Mouse (Mus musculus): ENCODE measurements around the gene Vdac2.

Vdac2 gene

DNA sequence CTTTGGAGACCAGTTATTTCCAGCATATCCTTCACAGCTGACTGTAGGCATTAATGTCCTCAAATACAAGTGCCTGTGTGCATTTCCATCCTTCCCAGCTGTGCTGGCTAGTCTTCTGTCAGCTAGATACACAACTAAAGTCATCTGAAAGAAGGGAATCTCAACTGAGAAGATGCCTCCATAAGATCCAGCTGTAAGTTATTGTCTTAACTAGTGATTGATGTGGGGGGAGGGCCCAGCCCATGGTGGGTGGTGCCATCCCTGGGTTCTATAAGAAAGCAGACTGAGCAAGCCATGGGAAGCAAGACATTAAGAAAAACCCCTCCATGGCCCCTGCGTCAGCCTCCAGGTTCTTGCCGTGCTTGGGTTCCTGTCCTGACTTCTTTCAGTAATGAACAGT lies at the start of gene Vdac2:
Vdac2 (plus strand) TSS at position 301 of the 400 bp plus-strand sequence.
- no peak for DNase-seq (ENCODE audit: low spot score in 2 of 2)

DNA sequence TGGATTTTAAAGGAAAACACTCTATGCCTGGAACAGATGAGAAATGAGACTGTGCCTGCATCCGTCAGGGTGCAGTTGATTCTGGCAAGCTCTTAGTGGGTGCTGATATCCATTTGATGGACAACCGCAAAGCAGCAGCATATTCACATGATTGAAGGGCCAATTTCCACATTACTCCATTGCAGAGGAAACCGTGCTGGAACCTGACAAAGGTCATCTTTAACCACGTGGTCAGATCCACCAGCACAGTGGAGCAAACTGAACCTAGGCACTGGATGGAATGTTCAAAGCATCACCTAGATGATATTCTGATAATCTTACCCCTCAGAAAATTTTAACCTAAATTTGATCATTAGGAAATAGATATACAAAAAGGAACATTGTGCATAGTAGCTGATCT lies 48.8 kb upstream of the Vdac2 start:
- no peak for DNase-seq (ENCODE audit: low spot score in 2 of 2)

DNA sequence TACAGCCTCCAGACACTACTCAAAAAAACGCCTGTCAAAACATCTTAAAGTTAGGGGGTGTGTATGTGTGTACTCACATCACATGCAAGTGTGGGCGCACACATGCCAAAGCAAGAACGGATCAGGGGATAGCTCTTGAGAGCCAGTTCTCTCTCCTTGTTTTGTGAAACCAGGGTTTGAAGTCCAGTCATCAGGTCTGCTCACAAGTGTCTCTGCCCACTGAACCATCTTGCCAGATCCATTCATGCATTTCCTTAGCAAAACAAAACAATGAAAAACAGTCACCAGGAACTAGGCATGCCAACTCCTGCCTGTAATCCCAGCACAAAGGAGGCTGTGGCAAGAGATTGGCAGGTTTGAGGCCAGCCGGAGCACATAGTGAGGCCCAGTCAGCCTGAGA lies 38.5 kb upstream of the Vdac2 start:
- no peak for DNase-seq (ENCODE audit: low spot score in 2 of 2)

DNA sequence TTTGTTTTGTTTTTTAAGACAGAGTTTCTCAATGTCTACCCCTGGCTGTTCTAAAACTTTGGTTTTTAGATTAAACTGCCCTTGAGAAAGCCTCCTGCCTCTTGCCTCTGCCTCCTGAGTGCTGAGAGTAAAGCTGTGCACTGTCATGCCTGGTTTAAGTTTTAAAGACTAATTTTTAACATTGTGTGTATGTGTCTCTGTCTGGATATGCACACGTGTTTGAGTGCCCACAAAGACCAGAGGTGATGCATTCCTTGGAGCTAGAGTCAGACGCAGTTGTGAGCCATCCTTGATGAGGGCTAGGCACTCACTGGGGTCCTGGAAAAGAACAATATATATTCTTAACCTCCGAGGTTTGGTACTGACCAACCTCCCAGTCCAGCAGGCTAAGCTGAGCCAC lies 37.7 kb upstream of the Vdac2 start:
- no peak for DNase-seq (ENCODE audit: low spot score in 2 of 2)

DNA sequence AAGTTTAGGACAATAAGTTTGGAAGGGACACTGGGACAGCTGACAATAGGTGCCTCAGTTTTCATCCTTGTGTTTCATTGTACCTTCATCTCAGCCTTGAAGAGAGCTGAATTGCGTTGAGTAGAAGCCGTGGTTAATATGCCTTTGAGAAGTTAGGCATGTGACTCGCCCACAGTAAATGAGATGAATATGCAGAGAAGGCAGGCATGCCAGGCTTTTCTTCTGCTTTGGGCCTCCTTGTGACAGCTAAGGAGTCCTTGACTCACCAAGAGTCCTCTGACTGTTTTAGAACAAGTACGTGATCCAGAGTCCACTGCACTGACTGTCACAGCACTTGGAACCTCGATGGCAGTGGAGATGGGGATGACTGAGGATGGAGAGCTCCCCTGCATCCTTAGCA lies 36.9 kb upstream of the Vdac2 start:
- no peak for DNase-seq (ENCODE audit: low spot score in 2 of 2)

DNA sequence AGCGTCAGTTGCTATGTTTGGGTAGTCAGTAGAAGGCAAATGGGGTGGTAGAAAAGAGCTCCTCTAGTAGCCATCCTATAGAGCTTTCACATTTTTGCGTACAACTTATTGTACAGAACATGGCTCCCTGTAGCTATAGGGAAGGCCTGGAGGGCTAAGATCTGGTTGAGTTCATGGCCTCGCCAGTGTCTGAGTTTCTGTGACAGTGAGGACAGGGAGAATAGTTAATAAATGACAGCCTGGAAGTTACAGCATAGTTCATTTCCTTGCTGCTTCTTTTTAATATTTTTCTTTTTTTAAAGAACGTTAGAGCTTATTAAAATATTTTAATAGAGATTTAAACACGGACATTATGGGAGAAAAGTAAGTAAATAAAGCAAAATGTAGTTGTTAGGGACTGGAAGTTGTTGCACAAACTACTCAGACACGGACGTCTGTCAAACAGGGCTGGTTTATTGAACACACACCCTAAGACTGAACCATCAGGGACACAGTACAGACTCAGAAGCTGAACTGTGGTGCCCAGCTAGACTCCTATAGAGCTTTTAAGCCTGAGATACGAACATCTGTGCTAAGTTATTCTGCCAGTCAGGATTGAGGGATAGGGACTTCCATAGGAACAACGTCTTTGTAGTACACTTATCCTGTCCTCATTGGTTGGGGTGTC lies 34.3 kb upstream of the Vdac2 start:
- no peak for DNase-seq (ENCODE audit: low spot score in 2 of 2)

DNA sequence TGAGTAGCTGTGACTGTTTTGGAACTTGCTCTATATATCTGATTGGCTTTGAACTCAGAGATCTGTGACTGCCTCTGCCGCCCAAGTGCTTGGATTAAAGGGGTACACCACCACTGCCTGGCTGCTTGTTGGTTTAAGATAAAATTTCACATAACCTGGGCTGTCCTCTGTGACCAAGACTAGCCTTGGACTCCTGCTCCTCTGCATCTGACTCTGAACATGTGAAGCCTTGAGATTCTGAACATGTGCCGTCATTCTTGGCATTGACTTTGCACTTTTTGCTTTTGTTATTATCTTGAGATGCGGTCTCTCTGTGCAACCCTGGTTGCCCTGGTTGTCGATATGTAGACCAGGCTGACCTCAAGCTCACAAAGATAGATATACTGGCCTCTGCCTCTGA lies 33.3 kb upstream of the Vdac2 start:
- no peak for DNase-seq (ENCODE audit: low spot score in 2 of 2)

DNA sequence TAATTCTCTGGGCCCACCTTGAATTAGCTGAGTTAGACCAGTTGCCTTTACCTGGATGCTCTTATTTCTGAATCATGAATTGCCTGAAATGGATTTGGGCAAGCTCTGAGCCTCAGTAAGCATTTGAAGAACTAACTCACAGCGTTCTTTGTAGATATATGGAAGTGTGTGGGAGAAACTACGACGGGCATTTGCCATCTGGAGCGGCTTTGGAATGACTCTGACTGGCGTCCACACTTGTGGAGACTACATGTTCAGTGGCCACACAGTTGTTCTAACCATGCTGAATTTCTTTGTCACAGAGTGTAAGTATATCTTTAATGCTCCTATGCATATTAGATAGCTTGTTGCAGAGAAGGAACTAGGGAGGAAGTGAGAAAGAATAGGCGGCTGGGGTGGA lies 32.8 kb upstream of the Vdac2 start:
- no peak for DNase-seq (ENCODE audit: low spot score in 2 of 2)

DNA sequence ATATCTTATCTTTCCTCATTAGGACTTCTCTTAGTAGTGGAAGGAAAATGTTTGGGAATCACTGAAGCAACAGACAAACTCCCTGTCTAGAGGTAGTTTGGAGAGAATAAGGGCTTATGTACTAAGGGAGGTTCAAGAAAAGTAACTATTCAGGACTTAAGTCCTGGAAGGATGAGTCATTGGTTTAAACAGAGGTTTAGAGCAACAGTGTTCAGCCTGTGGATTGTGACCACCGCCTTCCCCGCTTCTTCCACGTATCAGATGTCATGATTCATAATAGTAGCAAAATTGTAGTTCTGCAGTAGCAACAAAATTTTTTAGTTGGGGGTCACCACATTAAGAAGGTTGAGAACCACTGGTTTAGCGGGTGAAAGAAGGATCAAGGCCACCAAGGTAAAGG lies 24.4 kb upstream of the Vdac2 start:
- DNase-seq (ENCODE audit: low spot score in 2 of 2) = no peak

DNA sequence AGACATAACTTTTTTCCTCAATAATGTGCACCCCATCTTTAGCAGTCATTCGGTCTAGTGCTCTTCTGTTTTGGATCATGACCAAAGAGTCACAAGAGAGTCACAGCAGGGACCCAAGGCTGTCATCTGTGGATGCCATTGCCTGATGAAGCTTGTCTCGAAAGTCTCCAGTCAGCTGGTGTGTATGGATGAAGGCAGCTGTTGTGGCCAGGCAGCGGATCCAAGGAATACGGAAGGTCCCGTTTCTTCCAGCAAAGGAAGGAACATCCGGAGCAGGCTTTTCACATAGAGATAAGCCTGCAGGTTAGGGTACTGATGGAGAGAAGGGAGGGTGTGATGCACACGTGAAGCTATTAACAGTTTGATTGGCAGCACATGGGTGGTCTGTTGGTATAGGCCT lies 23.4 kb upstream of the Vdac2 start:
- DNase-seq (ENCODE audit: low spot score in 2 of 2) = no peak

DNA sequence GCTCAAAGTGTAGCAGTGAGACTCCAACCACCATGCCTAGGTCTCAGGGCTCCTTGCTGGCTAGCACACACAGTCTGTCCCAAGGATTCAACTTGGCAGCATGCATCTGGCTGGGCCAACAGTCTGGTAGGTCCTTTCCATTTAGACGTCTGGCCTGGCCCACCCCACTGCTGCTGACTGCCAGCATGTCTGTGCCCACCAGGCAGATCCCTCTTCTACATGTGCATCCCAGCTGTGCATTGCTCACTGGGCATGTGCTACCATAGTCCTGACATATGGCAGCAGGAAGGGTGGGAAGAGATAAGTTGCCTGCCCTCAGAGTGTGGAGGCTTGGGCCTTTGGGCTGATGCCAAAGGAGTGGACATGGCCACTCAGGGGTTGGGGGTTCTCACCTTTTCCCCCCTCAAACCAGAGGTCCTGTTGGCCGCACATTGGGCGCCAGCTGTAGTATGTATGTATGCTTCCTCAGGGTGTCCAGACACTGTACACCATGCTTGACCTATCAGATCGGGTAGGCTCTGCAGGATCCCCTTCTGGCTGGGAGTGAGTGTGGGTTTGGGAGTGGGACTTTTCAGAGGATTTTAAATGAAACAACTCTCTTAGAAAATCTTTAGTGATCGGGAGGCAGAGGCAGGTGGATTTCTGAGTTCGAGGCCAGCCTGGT lies 22.4 kb upstream of the Vdac2 start:
- DNase-seq (ENCODE audit: low spot score in 2 of 2) = peak in 1 of 2 experiments; percentile 51

DNA sequence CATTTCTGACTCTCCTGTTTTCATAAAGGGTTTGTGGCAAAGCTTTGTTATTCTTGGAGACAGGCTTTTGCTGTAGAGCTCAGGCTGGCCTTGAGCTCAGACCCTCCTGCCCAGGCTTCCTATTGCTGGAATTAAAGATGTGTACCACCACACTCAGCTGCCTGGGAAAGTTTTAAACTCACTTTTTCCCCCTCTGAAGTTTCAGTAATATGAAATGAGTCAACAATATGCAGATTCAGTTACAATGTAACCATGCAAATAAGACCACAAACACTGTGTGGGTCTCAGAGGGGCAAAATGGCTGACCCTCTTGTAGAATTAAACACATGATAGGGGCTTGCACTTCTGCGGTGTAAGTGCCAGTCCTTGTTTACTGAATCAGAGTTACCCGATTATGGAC lies 18.8 kb upstream of the Vdac2 start:
- DNase-seq (ENCODE audit: low spot score in 2 of 2) = no peak

DNA sequence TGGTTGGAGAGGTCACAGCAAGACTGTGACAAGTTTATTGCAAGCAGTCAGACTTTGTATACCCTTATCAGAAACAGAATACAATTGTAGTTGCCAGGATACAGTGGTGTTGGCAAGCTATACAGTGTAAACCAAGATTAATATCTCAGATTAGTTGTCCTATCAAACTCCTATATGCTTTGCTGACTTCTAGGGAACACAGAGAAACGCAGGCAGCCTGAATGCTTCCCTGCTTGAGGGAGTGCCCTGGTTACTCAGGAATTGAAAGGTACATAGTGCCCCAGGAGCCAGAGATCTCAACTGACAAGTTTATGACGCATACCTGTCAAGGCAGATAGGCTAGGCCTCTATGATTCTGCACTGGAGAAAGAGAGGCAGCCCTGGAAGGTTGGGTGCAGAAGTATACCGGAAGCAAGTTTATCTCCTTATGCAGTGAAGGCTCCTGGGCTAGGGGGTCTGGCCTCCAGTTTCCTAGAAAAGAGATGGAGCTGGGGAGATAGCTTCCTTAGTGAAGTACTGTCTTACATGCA lies 18.3 kb upstream of the Vdac2 start:
- DNase-seq (ENCODE audit: low spot score in 2 of 2) = no peak

DNA sequence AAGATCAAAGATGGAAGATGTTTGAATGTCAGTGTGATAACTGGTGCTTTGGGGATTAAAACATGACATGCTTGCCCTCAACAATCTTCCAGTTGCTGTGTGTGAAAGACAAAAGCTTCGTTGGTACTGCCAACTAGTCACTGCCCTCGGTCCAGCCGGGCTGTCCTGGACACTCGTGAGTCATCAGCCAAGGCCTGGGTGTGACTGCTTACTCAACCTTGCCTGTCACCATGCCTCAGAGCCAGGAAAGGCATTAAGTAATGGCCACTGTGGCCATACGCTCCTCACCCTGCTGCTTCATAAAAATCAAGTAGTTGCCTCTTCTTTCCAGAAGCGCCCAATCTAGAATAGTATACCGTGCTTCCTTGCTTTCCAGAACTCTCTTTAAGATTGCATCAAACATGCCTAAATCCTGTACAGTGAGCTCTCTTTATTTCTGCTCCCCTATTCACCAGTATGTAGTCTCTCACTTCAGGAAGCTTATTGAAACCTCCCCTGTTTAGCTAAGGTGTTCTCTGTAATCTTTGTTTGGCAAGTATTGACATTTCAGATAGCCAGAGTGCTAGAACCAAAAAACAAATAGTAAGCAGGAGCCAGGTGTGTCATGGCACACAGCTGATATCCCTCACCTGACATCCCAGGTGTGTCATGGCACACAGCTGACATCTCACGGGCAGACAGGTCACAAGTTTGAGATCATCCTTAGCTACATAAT lies 16.7 kb upstream of the Vdac2 start:
- DNase-seq (ENCODE audit: low spot score in 2 of 2) = no peak

DNA sequence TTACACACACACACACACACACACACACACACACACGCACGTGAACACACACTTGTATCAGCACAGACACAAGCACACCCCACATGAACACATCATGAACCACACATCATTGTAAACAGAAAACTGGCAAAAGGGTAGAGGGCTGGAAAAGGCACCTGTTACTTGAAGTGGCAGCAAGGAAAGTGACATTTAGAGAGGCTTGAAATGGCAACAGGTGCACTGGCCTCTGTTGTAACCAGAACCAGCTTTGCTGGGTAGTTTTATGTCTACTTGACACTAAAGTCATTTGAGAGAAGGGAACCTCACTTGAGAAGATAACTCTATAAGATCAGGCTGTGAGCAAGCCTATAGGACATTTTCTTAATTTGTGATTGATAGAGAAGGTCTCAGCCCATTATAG lies 15.6 kb upstream of the Vdac2 start:
- no peak for DNase-seq (ENCODE audit: low spot score in 2 of 2)

DNA sequence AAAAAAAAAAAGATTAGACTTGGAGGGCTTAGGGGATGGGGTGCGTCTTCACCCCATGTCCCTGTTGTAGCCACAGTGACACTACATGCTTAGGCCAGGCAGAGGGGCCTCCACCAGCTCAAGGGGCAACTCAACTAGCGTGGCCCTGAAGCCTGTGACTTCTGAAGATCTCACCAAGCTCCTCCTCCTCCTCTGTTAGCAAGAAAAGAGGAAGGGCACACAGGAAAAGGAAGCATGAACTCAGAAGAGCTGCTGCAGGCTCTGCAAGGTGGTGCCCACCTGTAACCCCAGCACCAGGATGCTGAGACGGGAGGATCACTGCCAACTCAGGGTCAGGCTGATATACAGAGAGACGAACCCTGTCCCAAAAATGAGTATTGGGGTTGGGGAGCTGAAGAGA lies 13.7 kb upstream of the Vdac2 start:
- no peak for DNase-seq (ENCODE audit: low spot score in 2 of 2)

DNA sequence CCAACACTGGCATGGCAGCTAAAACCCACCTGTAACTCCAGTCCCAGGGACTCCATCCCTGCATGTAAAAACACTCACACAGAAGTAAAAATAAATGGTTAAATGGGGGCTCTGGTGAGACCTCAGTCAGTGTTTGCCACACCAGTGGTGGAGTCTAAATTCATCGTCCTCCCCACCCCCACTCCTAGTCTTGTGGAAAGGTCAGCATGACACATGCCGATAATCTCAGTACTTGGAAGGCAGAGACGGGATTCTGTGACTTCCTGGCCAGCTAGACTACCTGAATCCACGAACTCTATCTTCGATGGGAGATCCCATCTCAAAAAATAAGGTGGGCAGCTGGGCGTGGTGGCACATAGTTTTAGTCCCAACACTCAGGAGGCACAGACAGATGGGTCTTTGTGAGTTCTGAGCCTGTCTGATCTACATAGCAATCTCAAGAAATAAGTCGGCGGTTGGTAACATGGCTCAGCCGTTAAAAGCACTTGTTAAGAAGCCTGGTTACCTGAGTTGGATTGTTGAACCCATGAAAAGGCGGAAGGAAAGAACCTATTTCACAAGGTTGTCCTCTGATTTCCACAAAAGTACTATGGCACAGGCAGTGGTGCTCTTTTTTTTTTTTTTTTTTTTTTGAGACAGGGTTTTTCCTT lies 13.2 kb upstream of the Vdac2 start:
- DNase-seq (ENCODE audit: low spot score in 2 of 2) = no peak

DNA sequence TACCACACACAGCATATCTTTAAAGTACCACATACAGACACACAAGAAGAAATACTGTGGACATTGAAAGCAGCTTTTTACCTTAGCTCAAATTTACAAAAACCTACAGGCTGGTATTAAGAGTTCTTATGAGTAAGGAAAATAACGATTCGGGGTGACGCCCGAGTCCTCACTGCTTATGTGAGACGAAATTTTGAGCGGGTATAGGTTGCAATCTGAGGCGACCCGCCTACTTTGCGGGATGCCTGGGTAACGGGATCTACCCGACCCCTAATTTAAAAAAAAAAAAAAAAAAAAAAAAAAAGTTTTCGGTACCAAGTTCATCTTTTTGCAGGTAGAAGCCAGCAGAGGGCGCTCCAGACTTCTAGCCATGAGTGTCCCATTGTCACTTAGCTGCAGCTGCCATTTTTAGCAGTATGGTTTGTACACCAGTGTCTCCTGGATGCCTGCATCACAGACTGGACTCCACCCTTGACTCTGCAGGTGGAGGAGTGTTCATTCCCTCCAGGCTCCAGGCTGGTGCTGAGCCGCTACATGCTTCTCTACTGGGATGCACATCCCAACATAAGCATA lies 12.4 kb upstream of the Vdac2 start:
- peak; percentile 80 to 92 for DNase-seq (ENCODE audit: low spot score in 2 of 2)

DNA sequence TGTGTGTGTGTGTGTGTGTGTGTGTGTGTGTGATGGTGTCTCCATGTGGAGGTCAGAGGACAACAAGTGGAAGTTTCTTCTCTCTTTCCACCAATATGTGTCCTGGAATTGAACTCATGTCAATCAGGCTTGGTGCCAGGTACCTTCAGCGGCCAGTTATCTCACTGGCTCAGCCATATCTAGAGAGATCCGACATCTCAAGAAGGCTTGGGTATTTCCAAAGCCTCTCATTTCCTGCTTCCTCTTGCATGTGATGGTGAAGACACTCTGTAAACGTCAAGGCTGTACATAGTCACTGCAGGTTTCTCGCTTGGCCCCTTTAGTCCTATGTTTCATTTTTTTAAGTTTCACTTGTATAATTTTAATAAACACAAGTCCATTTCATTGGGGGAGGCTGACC lies 11.8 kb upstream of the Vdac2 start:
- DNase-seq (ENCODE audit: low spot score in 2 of 2) = no peak

DNA sequence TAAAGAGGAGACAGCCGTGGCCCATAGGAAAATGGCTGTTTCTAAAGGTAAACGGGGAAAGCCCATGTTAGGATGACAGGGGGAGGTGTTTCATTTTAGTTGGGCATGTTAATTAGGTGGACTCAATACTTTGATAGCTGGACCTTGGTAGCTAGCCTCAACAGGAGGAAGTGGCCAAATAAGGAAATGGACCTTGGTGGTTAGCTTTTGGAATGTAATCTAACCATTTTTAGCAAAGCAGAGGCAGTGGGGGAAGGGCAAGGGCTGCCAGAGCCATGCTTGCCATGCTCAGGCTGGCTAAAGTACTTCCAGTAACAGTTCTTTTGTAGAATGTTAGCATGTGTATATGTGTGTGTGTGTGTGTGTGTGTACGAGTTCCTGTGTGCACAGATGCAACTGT lies 11.2 kb upstream of the Vdac2 start:
- no peak for DNase-seq (ENCODE audit: low spot score in 2 of 2)

DNA sequence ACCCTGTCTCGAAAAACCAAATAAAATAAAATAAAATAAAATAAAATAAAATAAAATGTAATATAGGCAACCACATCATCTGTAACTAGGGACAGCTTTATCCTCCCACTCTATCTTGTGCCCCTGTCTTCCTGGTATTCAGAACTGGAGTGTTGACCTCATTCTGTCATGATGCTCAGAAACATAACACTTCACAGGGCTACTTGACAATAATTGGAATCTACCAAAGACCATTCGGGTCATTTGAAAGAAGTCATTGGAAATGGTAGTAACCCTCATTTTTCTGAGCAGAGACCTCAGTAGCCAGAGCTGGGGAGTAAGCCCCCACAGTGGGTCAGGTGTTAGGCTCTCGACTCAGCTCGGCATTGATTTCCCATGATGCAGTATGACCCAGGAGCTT lies 10.4 kb upstream of the Vdac2 start:
- DNase-seq (ENCODE audit: low spot score in 2 of 2) = no peak

DNA sequence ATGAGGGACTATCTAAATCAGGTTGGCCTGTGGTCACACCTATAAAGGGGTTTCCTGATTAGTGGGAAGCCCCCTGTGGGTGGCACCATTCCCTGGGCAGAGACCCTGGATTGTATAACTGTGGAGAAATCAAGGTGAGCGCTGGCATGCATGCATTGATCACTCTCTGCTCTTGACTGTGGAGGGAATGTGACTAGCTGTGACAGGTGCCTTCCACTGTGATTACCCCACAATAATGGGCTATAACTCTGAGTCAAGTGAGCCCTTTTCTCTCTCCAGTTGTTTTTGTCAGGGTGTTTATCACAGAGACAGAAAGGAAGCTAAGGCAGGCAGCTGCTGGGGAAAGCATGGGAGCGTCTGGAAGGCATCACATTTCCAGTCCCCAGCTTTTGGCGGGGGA lies 8.8 kb upstream of the Vdac2 start:
- no peak for DNase-seq (ENCODE audit: low spot score in 2 of 2)
